Mouse (Mus musculus) ES-Bruce4 (cell line): ENCODE measurements around the gene Kcnmb1.

ENCODE experiments used
- CTCF ChIP-seq: IDR thresholded peaks from one replicate; pipeline ENCODE4 v1.8.1; 2011; ENCODE audit warnings: low read depth, low read length
- EP300 ChIP-seq: IDR thresholded peaks from 2 replicates; pipeline ENCODE4 v1.6.1; 2011; ENCODE audit warnings: low read depth, low read length; ENCODE audit not compliant: insufficient read depth
- POLR2A ChIP-seq: IDR thresholded peaks from one replicate; pipeline ENCODE4 v1.8.1; 2011; ENCODE audit warnings: low read length; ENCODE audit not compliant: insufficient read depth

DNA sequence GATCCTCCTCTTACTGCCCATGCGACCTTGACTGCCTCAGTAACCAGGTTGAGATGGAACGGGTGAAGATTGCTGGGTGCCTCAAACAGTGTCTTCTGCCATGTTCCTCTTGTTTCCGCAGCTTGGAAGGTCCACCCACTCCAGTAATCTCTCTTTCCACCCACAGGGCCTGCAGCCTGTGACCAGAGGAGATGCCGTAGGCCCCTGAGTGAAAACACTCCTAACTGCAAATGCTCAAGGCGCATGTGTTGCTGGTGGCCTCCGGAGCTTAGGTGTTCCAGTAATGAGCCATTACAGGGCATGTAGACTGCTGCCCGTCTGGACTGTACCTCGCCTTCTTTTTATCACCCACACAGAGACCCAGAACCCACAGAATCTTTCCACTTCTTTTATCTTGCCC is 25.2 kb upstream of the Kcnmb1 start:
- TF ChIP-seq POLR2A (no peak), CTCF (no peak), EP300 (no peak)
